Mouse (Mus musculus): ENCODE measurements around the gene Cfap299. TPM values are rescaled to one million over a fixed set of nuclear protein-coding genes. Genes with fewer than 3 reads are reported as not detected.

The Cfap299 gene
- polyA plus RNA-seq, 1 experiment: not detected

GRCm38 (mm10) chr5:98516214-98516613 is 187.1 kb downstream of the Cfap299 start:
- Histone ChIP-seq H3K4me3 (ENCODE audit: insufficient read depth, low read length) (no peak overlapping the region), H3K4me1 (ENCODE audit: control insufficient read depth, insufficient read depth, low read length) (no peaks in the 10 kb centered on the region), H3K27ac (ENCODE audit: insufficient read depth, low read depth, low read length) (no peak overlapping the region)
- no peak for TF ChIP-seq CTCF (IDR thresholded peaks at IDR 0.05; ENCODE audit: low read depth, low read length)
- no peak for TF ChIP-seq POLR2A (IDR thresholded peaks at IDR 0.05; ENCODE audit: borderline replicate concordance, low read depth, low read length)

GRCm38 (mm10) chr5:98520118-98520517 is 191.0 kb downstream of the Cfap299 start:
- Histone ChIP-seq H3K4me3 (ENCODE audit: insufficient read depth, low read length) (no peak overlapping the region), H3K27ac (ENCODE audit: insufficient read depth, low read depth, low read length) (no peak overlapping the region), H3K4me1 (ENCODE audit: control insufficient read depth, insufficient read depth, low read length) (no peaks in the 10 kb centered on the region)
- TF ChIP-seq POLR2A (IDR thresholded peaks at IDR 0.05; ENCODE audit: borderline replicate concordance, low read depth, low read length) (no peak), CTCF (IDR thresholded peaks at IDR 0.05; ENCODE audit: low read depth, low read length) (no peak)

GRCm38 (mm10) chr5:98522270-98522977 is 193.3 kb downstream of the Cfap299 start:
- H3K4me3 ChIP-seq (ENCODE audit: insufficient read depth, low read length): no peak overlapping the region
- no peaks in the 10 kb centered on the region for H3K4me1 ChIP-seq (ENCODE audit: control insufficient read depth, insufficient read depth, low read length)
- no peak overlapping the region for H3K27ac ChIP-seq (ENCODE audit: insufficient read depth, low read depth, low read length)
- no peak for TF ChIP-seq POLR2A (IDR thresholded peaks at IDR 0.05; ENCODE audit: borderline replicate concordance, low read depth, low read length)
- TF ChIP-seq CTCF (IDR thresholded peaks at IDR 0.05; ENCODE audit: low read depth, low read length): no peak

GRCm38 (mm10) chr5:98523050-98523449 is 193.9 kb downstream of the Cfap299 start:
- TF ChIP-seq CTCF (IDR thresholded peaks at IDR 0.05; ENCODE audit: low read depth, low read length): no peak
- no peak for TF ChIP-seq POLR2A (IDR thresholded peaks at IDR 0.05; ENCODE audit: borderline replicate concordance, low read depth, low read length)
- Histone ChIP-seq H3K4me3 (ENCODE audit: insufficient read depth, low read length) (no peak overlapping the region), H3K4me1 (ENCODE audit: control insufficient read depth, insufficient read depth, low read length) (no peaks in the 10 kb centered on the region), H3K27ac (ENCODE audit: insufficient read depth, low read depth, low read length) (no peak overlapping the region)

GRCm38 (mm10) chr5:98523783-98524182 is 194.7 kb downstream of the Cfap299 start:
- Histone ChIP-seq H3K4me3 (ENCODE audit: insufficient read depth, low read length) (no peak overlapping the region), H3K4me1 (ENCODE audit: control insufficient read depth, insufficient read depth, low read length) (no peaks in the 10 kb centered on the region), H3K27ac (ENCODE audit: insufficient read depth, low read depth, low read length) (no peak overlapping the region)
- TF ChIP-seq POLR2A (IDR thresholded peaks at IDR 0.05; ENCODE audit: borderline replicate concordance, low read depth, low read length): no peak
- TF ChIP-seq CTCF (IDR thresholded peaks at IDR 0.05; ENCODE audit: low read depth, low read length): no peak

GRCm38 (mm10) chr5:98541333-98541732 is 212.2 kb downstream of the Cfap299 start:
- no peaks in the 10 kb centered on the region for H3K4me1 ChIP-seq (ENCODE audit: control insufficient read depth, insufficient read depth, low read length)
- H3K27ac ChIP-seq (ENCODE audit: insufficient read depth, low read depth, low read length): no peak overlapping the region
- no peak overlapping the region for H3K4me3 ChIP-seq (ENCODE audit: insufficient read depth, low read length)
- TF ChIP-seq CTCF (IDR thresholded peaks at IDR 0.05; ENCODE audit: low read depth, low read length) (no peak), POLR2A (IDR thresholded peaks at IDR 0.05; ENCODE audit: borderline replicate concordance, low read depth, low read length) (no peak)

GRCm38 (mm10) chr5:98550285-98550684 is 221.2 kb downstream of the Cfap299 start:
- no peak for TF ChIP-seq CTCF (IDR thresholded peaks at IDR 0.05; ENCODE audit: low read depth, low read length)
- no peak for TF ChIP-seq POLR2A (IDR thresholded peaks at IDR 0.05; ENCODE audit: borderline replicate concordance, low read depth, low read length)
- no peaks in the 10 kb centered on the region for H3K4me1 ChIP-seq (ENCODE audit: control insufficient read depth, insufficient read depth, low read length)
- no peak overlapping the region for H3K4me3 ChIP-seq (ENCODE audit: insufficient read depth, low read length)
- H3K27ac ChIP-seq (ENCODE audit: insufficient read depth, low read depth, low read length): no peak overlapping the region

- TF ChIP-seq POLR2A (IDR thresholded peaks at IDR 0.05; ENCODE audit: borderline replicate concordance, low read depth, low read length) (no peak), CTCF (IDR thresholded peaks at IDR 0.05; ENCODE audit: low read depth, low read length) (no peak)
- Histone ChIP-seq H3K27ac (ENCODE audit: insufficient read depth, low read depth, low read length) (no peak overlapping the region), H3K4me1 (ENCODE audit: control insufficient read depth, insufficient read depth, low read length) (no peaks in the 10 kb centered on the region), H3K4me3 (ENCODE audit: insufficient read depth, low read length) (no peak overlapping the region)
Observed at GRCm38 (mm10) chr5:98550873-98551272, 221.8 kb downstream of the Cfap299 start.

GRCm38 (mm10) chr5:98552395-98552794 is 223.3 kb downstream of the Cfap299 start, which contains the start of gene Gm11111:
TSS of gene Gm11111 (plus strand) at chr5:98552695.
- no peak within 1 kb of the TSS for H3K4me3 ChIP-seq (ENCODE audit: insufficient read depth, low read length)
- H3K4me1 ChIP-seq (ENCODE audit: control insufficient read depth, insufficient read depth, low read length): no peaks in the 10 kb centered on the region
- no peak for TF ChIP-seq CTCF (IDR thresholded peaks at IDR 0.05; ENCODE audit: low read depth, low read length)
- no peak for TF ChIP-seq POLR2A (IDR thresholded peaks at IDR 0.05; ENCODE audit: borderline replicate concordance, low read depth, low read length)
- no peak within 1 kb of the TSS for H3K27ac ChIP-seq (ENCODE audit: insufficient read depth, low read depth, low read length)

GRCm38 (mm10) chr5:98552811-98553601 is 223.9 kb downstream of the Cfap299 start:
- no peaks in the 10 kb centered on the region for H3K4me1 ChIP-seq (ENCODE audit: control insufficient read depth, insufficient read depth, low read length)
- TF ChIP-seq CTCF (IDR thresholded peaks at IDR 0.05; ENCODE audit: low read depth, low read length) (no peak), POLR2A (IDR thresholded peaks at IDR 0.05; ENCODE audit: borderline replicate concordance, low read depth, low read length) (no peak)
- no peak overlapping the region for H3K4me3 ChIP-seq (ENCODE audit: insufficient read depth, low read length)
- no peak overlapping the region for H3K27ac ChIP-seq (ENCODE audit: insufficient read depth, low read depth, low read length)
